In genomic region chr6:117574146-117574545, GRCm38 (mm10) we compare ENCODE assay signal across 23 mouse cellular contexts.
DNase-seq lines count a peak whose midpoint lies in the region; ATAC-seq and TF ChIP-seq lines count a peak whose summit lies in the region.
"Had no signal": no experiment of that assay in that cellular context is flagged by ENCODE, and none has a peak within 500 bp of the region (broad histone marks: within the 10 kb centered on the region; RNA-seq: fewer than 3 reads in every experiment).

No protein-coding gene starts in this region.

- intact Hi-C loops in gastrocnemius, adult 2 months (cut with DNase I): no loop called here

- no peak for DNase-seq in gastrocnemius, adult 2 months
- DNase-seq in gastrocnemius, postnatal 10 days: no peak
- no peak for DNase-seq in heart, adult 8-10 months (ENCODE audit: low spot score)
- peak; percentile 9 for DNase-seq in neural tube, embryonic 10.5 days (ENCODE audit: extremely low spot score, low spot score)
- no peak for DNase-seq in lung, postnatal 36 days
- DNase-seq: adrenal gland, postnatal 14 days; cerebellum, adult 9-10 months; kidney, adult 9 months; kidney, postnatal 14 days; layer of hippocampus, postnatal 36 days; lung, postnatal 10 days had no signal

- H3K36me3 ChIP-seq in heart, embryonic 13.5 days: no peaks in the 10 kb centered on the region
- H3K36me3 ChIP-seq in neural tube, embryonic 15.5 days: no peaks in the 10 kb centered on the region
- H3K36me3 ChIP-seq: embryonic facial prominence, embryonic 15.5 days; forebrain, embryonic 15.5 days; hindbrain, embryonic 13.5 days; limb, embryonic 12.5 days; stomach, embryonic 15.5 days had no signal

- peaks cover 28% of the 10 kb centered on the region for H3K4me1 ChIP-seq in heart, embryonic 13.5 days
- H3K4me1 ChIP-seq in neural tube, embryonic 15.5 days: peaks cover 10% of the 10 kb centered on the region
- H3K4me1 ChIP-seq: forebrain, embryonic 15.5 days had no signal

- no peak for ATAC-seq in heart, embryonic 13.5 days (ENCODE audit: extremely low read depth, insufficient number of reproducible peaks, low FRiP score, low TSS enrichment)
- no peak for ATAC-seq in neural tube, embryonic 15.5 days (ENCODE audit: low FRiP score)
- ATAC-seq: CD4-positive, CD25-positive, alpha-beta regulatory T cell, adult 4 months; forebrain, embryonic 15.5 days; intestine, embryonic 16.5 days; liver, postnatal 0 days had no signal

- no peak overlapping the region for H3K4me3 ChIP-seq in gastrocnemius, adult 2 months
- H3K4me3 ChIP-seq in heart, embryonic 13.5 days: no peak overlapping the region
- H3K4me3 ChIP-seq in neural tube, embryonic 15.5 days (replicated peaks): no peak overlapping the region
- H3K4me3 ChIP-seq: embryonic facial prominence, embryonic 15.5 days; forebrain, embryonic 15.5 days; hindbrain, embryonic 13.5 days; limb, embryonic 12.5 days; stomach, embryonic 15.5 days had no signal

- peak overlapping the region; percentile 45 for H3K4me2 ChIP-seq in heart, embryonic 13.5 days
- no peak overlapping the region for H3K4me2 ChIP-seq in neural tube, embryonic 15.5 days
- H3K4me2 ChIP-seq: embryonic facial prominence, embryonic 15.5 days; forebrain, embryonic 15.5 days; hindbrain, embryonic 13.5 days; limb, embryonic 12.5 days; liver, embryonic 11.5 days; midbrain, embryonic 11.5 days; stomach, embryonic 15.5 days had no signal

- no peak for TF ChIP-seq CTCF in gastrocnemius, adult 2 months (IDR thresholded peaks at IDR 0.05)

- 25% methylated on average over 10 of the region's 10 CpGs for WGBS in heart, embryonic 13.5 days
- WGBS in neural tube, embryonic 15.5 days: 86% methylated on average over 10 of the region's 10 CpGs

- no peaks in the 10 kb centered on the region for H3K9me3 ChIP-seq in heart, embryonic 13.5 days
- no peaks in the 10 kb centered on the region for H3K9me3 ChIP-seq in neural tube, embryonic 15.5 days (replicated peaks)
- H3K9me3 ChIP-seq: embryonic facial prominence, embryonic 15.5 days; forebrain, embryonic 15.5 days; hindbrain, embryonic 13.5 days; limb, embryonic 12.5 days; stomach, embryonic 15.5 days had no signal

- H3K27me3 ChIP-seq in heart, embryonic 13.5 days (replicated peaks): peaks cover 10% of the 10 kb centered on the region
- no peaks in the 10 kb centered on the region for H3K27me3 ChIP-seq in neural tube, embryonic 15.5 days (replicated peaks)
- H3K27me3 ChIP-seq: embryonic facial prominence, embryonic 15.5 days; forebrain, embryonic 15.5 days; hindbrain, embryonic 13.5 days; limb, embryonic 12.5 days; stomach, embryonic 15.5 days had no signal

- H3K9ac ChIP-seq in heart, embryonic 13.5 days: peak overlapping the region; percentile 48; the same call in 1 of the 2 replicates
- H3K9ac ChIP-seq in neural tube, embryonic 15.5 days (replicated peaks): no peak overlapping the region
- H3K9ac ChIP-seq: embryonic facial prominence, embryonic 15.5 days; forebrain, embryonic 15.5 days; hindbrain, embryonic 13.5 days; limb, embryonic 12.5 days; liver, postnatal 0 days; stomach, embryonic 15.5 days had no signal

- peak overlapping the region; percentile 54 for H3K27ac ChIP-seq in gastrocnemius, adult 2 months
- peak overlapping the region; percentile 44 for H3K27ac ChIP-seq in heart, embryonic 13.5 days (replicated peaks)
- H3K27ac ChIP-seq in neural tube, embryonic 15.5 days (replicated peaks): no peak overlapping the region
- H3K27ac ChIP-seq: embryonic facial prominence, embryonic 15.5 days; forebrain, embryonic 15.5 days; hindbrain, embryonic 13.5 days; limb, embryonic 12.5 days; stomach, embryonic 15.5 days had no signal
